Mouse (Mus musculus) hindbrain, embryonic 16.5 days (tissue): ENCODE measurements around the gene Olfr390. TPM values are rescaled to one million over a fixed set of nuclear protein-coding genes. Genes with fewer than 3 reads are reported as not detected.

Experiments
- ATAC-seq: fragments of 200-750 bp; cut with Nextera tagmentation; 2 replicates; pipeline ENCODE4 v1.8.0; 2017; ENCODE audit warnings: moderate TSS enrichment, moderate library complexity
- H3K27ac ChIP-seq: fragments of 300-500 bp; sonication (generic); 2 replicates; pipeline ENCODE4 v1.5.1; 2014; ENCODE audit warnings: low read depth, mild to moderate bottlenecking, control low read depth, low read length, moderate library complexity
- H3K27me3 ChIP-seq: fragments of 300-500 bp; sonication (generic); replicated peaks from 2 replicates; pipeline ENCODE4 v1.6.1; 2014; ENCODE audit warnings: low read length; ENCODE audit not compliant: control insufficient read depth, insufficient read depth
- H3K36me3 ChIP-seq: fragments of 300-500 bp; sonication (generic); 2 replicates; pipeline ENCODE4 v1.6.1; 2014; ENCODE audit warnings: mild to moderate bottlenecking, low read length, moderate library complexity, mixed read lengths; ENCODE audit not compliant: control insufficient read depth, insufficient read depth
- H3K4me1 ChIP-seq: fragments of 300-500 bp; sonication (generic); 2 replicates; pipeline ENCODE4 v1.6.1; 2014; ENCODE audit warnings: low read depth, low read length; ENCODE audit not compliant: control insufficient read depth, insufficient read depth
- H3K4me2 ChIP-seq: fragments of 300-500 bp; sonication (generic); 2 replicates; pipeline ENCODE4 v1.6.1; 2014; ENCODE audit warnings: mild to moderate bottlenecking, low read length, control low read depth, moderate library complexity
- H3K4me3 ChIP-seq: fragments of 300-500 bp; sonication (generic); 2 replicates; pipeline ENCODE4 v1.5.1; 2014; ENCODE audit warnings: mild to moderate bottlenecking, low read length, control low read depth, moderate library complexity
- H3K9ac ChIP-seq: fragments of 300-500 bp; sonication (generic); 2 replicates; pipeline ENCODE4 v1.6.1; 2014; ENCODE audit warnings: low read depth, mild to moderate bottlenecking, control low read depth, low read length, moderate library complexity
- H3K9me3 ChIP-seq: fragments of 300-500 bp; sonication (generic); 2 replicates; pipeline ENCODE4 v1.6.1; 2014; ENCODE audit warnings: mild to moderate bottlenecking, low read length, moderate library complexity; ENCODE audit not compliant: control insufficient read depth
- WGBS: fragments of 180-500 bp; shearing (Covaris S2); extraction: QIAGEN DNeasy Blood & Tissue Kit; methylation state at CpG from one replicate; pipeline ENCODE4 v1.1.7; 2014; 5-methylcytosine and 5-hydroxymethylcytosine counted together
- polyA plus RNA-seq: library from polyadenylated mRNA; unstranded; fragments of >200 nt; fragmentation: Nextera tagmentation; extraction: Ambion mirVana; gene quantifications from 2 replicates; pipeline ENCODE4 v1.2.1, GENCODE M21; 2015

Gene Olfr390
- not detected in 2 replicates for polyA plus RNA-seq

DNA sequence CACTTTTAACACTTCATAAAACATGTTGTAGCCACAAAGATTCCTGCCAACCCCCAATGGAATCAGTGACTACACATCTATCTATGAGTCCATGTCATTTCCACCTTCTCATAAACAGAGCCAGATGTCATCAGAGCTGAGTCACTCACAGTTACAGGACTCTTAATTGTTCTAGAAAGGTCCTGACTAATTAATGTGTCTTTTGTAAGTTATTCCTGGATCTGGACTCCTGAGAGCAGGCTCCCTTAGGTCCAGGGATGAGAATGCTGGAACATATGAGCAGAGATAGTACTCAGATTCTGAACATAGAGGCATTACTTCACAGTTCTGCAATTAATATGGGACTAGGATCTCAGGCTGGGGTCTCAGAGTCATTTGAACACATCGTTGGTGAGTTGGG lies at the start of gene Olfr390:
TSS of gene Olfr390 (plus strand) at position 301 of the 400 bp plus-strand sequence.
- H3K36me3 ChIP-seq, result no peaks in the 10 kb centered on the region
- no peak within 1 kb of the TSS for H3K27ac ChIP-seq
- H3K4me1 ChIP-seq, result no peaks in the 10 kb centered on the region
- no peak for ATAC-seq
- no peak within 1 kb of the TSS for H3K4me2 ChIP-seq
- no peaks in the 10 kb centered on the region; the same call in 1 of the 2 replicates for H3K9me3 ChIP-seq
- H3K9ac ChIP-seq, result no peak within 1 kb of the TSS
- WGBS, result 73% methylated on average over 1 of the region's 1 CpGs
- no peaks in the 10 kb centered on the region for H3K27me3 ChIP-seq
- no peak within 1 kb of the TSS for H3K4me3 ChIP-seq

- Histone ChIP-seq H3K4me1 (no peaks in the 10 kb centered on the region), H3K27ac (no peak overlapping the region), H3K9ac (no peak overlapping the region), H3K4me3 (no peak overlapping the region), H3K4me2 (no peak overlapping the region), H3K36me3 (no peaks in the 10 kb centered on the region), H3K27me3 (no peaks in the 10 kb centered on the region), H3K9me3 (peaks cover 6% of the 10 kb centered on the region; the same call in 1 of the 2 replicates)
- ATAC-seq, result no peak
Observed at GRCm38 (mm10) chr11:73759115-73759514, 23.6 kb upstream of the Olfr390 start.

GRCm38 (mm10) chr11:73780613-73781012 lies 2.2 kb upstream of the Olfr390 start, which contains the start of gene Olfr389:
TSS of gene Olfr389 (minus strand) at chr11:73780713.
- Histone ChIP-seq H3K27ac (no peak within 1 kb of the TSS), H3K9me3 (no peaks in the 10 kb centered on the region), H3K4me1 (no peaks in the 10 kb centered on the region), H3K4me2 (no peak within 1 kb of the TSS), H3K4me3 (no peak within 1 kb of the TSS), H3K9ac (no peak within 1 kb of the TSS), H3K36me3 (no peaks in the 10 kb centered on the region), H3K27me3 (no peaks in the 10 kb centered on the region)
- WGBS, result 93% methylated on average over 1 of the region's 1 CpGs
- no peak for ATAC-seq

DNA sequence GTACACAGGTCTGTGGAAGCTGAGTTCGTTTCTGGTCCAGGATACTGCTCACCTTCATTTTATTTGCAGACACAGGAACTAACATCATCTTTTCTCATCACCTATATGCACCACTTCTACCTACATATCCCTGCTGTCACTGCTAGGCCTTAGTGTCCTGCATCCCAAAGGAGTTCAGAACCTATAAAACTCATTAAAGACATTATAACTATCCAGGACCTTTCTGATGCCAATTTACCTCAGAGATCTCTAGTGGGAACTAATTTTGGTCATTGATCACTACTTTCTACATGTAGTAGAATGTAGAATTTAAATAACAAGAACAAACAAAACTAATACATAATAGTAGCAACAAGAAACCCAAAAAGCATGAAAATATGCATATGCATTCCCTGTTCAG lies 20.2 kb downstream of the Olfr390 start, which contains the start of gene Olfr391-ps:
TSS of gene Olfr391-ps (minus strand) at position 101 of the 400 bp plus-strand sequence.
- no peak for ATAC-seq
- H3K36me3 ChIP-seq, result no peaks in the 10 kb centered on the region
- 32% methylated on average over 1 of the region's 1 CpGs for WGBS
- no peaks in the 10 kb centered on the region for H3K27me3 ChIP-seq
- no peaks in the 10 kb centered on the region for H3K4me1 ChIP-seq
- H3K27ac ChIP-seq, result no peak within 1 kb of the TSS
- H3K4me3 ChIP-seq, result no peak within 1 kb of the TSS
- peaks cover 4% of the 10 kb centered on the region; the same call in 1 of the 2 replicates for H3K9me3 ChIP-seq
- H3K9ac ChIP-seq, result no peak within 1 kb of the TSS
- H3K4me2 ChIP-seq, result no peak within 1 kb of the TSS

DNA sequence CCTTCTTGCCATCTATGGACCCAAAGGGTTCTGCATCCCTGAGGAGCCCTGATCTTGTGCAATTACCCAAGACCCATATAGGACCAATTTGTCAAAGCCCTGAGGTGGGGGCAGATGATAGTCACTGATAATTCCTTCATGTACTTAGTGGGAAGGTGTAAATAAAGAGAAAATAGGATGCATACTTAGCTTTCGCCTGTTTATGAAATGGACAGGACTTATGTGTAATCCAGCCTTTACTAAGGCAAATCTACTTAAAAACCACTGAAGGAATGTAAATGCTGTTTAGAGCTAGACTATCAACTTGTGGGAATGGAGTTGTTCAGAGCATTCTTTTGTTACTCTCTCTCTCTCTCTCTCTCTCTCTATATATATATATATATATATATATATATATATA lies 34.2 kb downstream of the Olfr390 start, which contains the start of gene Olfr392:
TSS of gene Olfr392 (minus strand) at position 101 of the 400 bp plus-strand sequence.
- H3K27ac ChIP-seq, result no peak within 1 kb of the TSS
- H3K9me3 ChIP-seq, result peaks cover 3% of the 10 kb centered on the region; the same call in 1 of the 2 replicates
- no peaks in the 10 kb centered on the region for H3K27me3 ChIP-seq
- H3K36me3 ChIP-seq, result no peaks in the 10 kb centered on the region
- H3K4me2 ChIP-seq, result no peak within 1 kb of the TSS
- no peak for ATAC-seq
- H3K9ac ChIP-seq, result no peak within 1 kb of the TSS
- 97% methylated on average over 1 of the region's 1 CpGs for WGBS
- no peak within 1 kb of the TSS for H3K4me3 ChIP-seq
- no peaks in the 10 kb centered on the region for H3K4me1 ChIP-seq

Other genes with a start within 250 kb of the Olfr390 start
- gene Olfr385, start 190.0 kb upstream of the Olfr390 start, polyA plus RNA-seq, result not detected in 2 replicates
- gene Olfr384, start 184.4 kb upstream of the Olfr390 start, polyA plus RNA-seq, result not detected in 2 replicates
- gene Zfp735, start 94.2 kb upstream of the Olfr390 start, polyA plus RNA-seq, result not detected in 2 replicates
- gene Olfr389, start 2.3 kb upstream of the Olfr390 start, polyA plus RNA-seq, result not detected in 2 replicates
- not detected in 2 replicates for gene Olfr391-ps, start 20.1 kb downstream of the Olfr390 start, polyA plus RNA-seq
- not detected in 2 replicates for gene Olfr392, start 34.1 kb downstream of the Olfr390 start, polyA plus RNA-seq
- gene Olfr393, start 68.5 kb downstream of the Olfr390 start, polyA plus RNA-seq, result not detected in 2 replicates
- not detected in 2 replicates for gene Olfr394, start 107.8 kb downstream of the Olfr390 start, polyA plus RNA-seq
- gene Olfr395, start 126.3 kb downstream of the Olfr390 start, polyA plus RNA-seq, result not detected in 2 replicates
- not detected in 2 replicates for gene Olfr23, start 153.7 kb downstream of the Olfr390 start, polyA plus RNA-seq
- gene Olfr397, start 177.9 kb downstream of the Olfr390 start, polyA plus RNA-seq, result not detected in 2 replicates
- not detected in 2 replicates for gene Olfr398, start 207.4 kb downstream of the Olfr390 start, polyA plus RNA-seq